Mouse (Mus musculus) liver, embryonic 11.5 days (tissue): ENCODE results near the gene Atxn7l2. TPM values are rescaled to one million over a fixed set of nuclear protein-coding genes. Genes with fewer than 3 reads are reported as not detected.

Experiments
- ATAC-seq: fragments of 200-750 bp; cut with Nextera tagmentation; replicated peaks from 2 replicates; pipeline ENCODE4 v1.8.0; 2017; ENCODE audit warnings: moderate number of reproducible peaks, mild to moderate bottlenecking, moderate TSS enrichment, moderate library complexity; ENCODE audit not compliant: low FRiP score
- DNase-seq: peaks from one replicate; pipeline ENCODE4 v3.0.0-alpha.2; 2017; ENCODE audit warnings: low spot score
- H3K27ac ChIP-seq: fragments of 300-500 bp; sonication (generic); 2 replicates; pipeline ENCODE4 v1.5.1; 2014; ENCODE audit warnings: mild to moderate bottlenecking, low read depth, low read length, control low read depth
- H3K27me3 ChIP-seq: fragments of 300-500 bp; sonication (generic); replicated peaks from 2 replicates; pipeline ENCODE4 v1.6.1; 2014; ENCODE audit warnings: low read length, mixed read lengths; ENCODE audit not compliant: control insufficient read depth, insufficient read depth
- H3K36me3 ChIP-seq: fragments of 300-500 bp; sonication (generic); 2 replicates; pipeline ENCODE4 v1.6.1; 2014; ENCODE audit warnings: mild to moderate bottlenecking, low read length, moderate library complexity, mixed read lengths; ENCODE audit not compliant: control insufficient read depth, insufficient read depth
- H3K4me1 ChIP-seq: fragments of 300-500 bp; sonication (generic); replicated peaks from 2 replicates; pipeline ENCODE4 v1.6.1; 2014; ENCODE audit warnings: low read length, mixed read lengths; ENCODE audit not compliant: control insufficient read depth, insufficient read depth
- H3K4me2 ChIP-seq: fragments of 300-500 bp; sonication (generic); 2 replicates; pipeline ENCODE4 v1.6.1; 2014; ENCODE audit warnings: mild to moderate bottlenecking, control low read depth, moderate library complexity
- H3K4me3 ChIP-seq: fragments of 300-500 bp; sonication (generic); 2 replicates; pipeline ENCODE4 v1.5.1; 2014; ENCODE audit warnings: low read depth, low read length, control low read depth
- H3K9ac ChIP-seq: fragments of 300-500 bp; sonication (generic); 2 replicates; pipeline ENCODE4 v1.6.1; 2014; ENCODE audit warnings: low read depth, low read length, control low read depth
- H3K9me3 ChIP-seq: fragments of 300-500 bp; sonication (generic); 2 replicates; pipeline ENCODE4 v1.6.1; 2016; ENCODE audit warnings: low read length, inconsistent platforms, mixed read lengths; ENCODE audit not compliant: control insufficient read depth
- WGBS: fragments of 180-500 bp; shearing (Covaris S2); extraction: QIAGEN DNeasy Blood & Tissue Kit; methylation state at CpG from one replicate; pipeline ENCODE4 v1.1.7; 2014; 5-methylcytosine and 5-hydroxymethylcytosine counted together
- polyA plus RNA-seq: library from polyadenylated mRNA; unstranded; fragments of >200 nt; fragmentation: Nextera tagmentation; extraction: Ambion mirVana; gene quantifications from 2 replicates; pipeline ENCODE4 v1.2.1, GENCODE M21; 2014

Atxn7l2 gene
- polyA plus RNA-seq, 1 experiment from 2014 or later = 8.9 TPM

GRCm38 (mm10) chr3:108152290-108152689, 58.4 kb downstream of the Atxn7l2 start:
- Histone ChIP-seq H3K36me3 (no peaks in the 10 kb centered on the region), H3K27ac (no peak overlapping the region), H3K4me1 (peaks cover 7% of the 10 kb centered on the region), H3K4me3 (no peak overlapping the region), H3K4me2 (no peak overlapping the region), H3K9ac (no peak overlapping the region), H3K27me3 (no peaks in the 10 kb centered on the region), H3K9me3 (no peaks in the 10 kb centered on the region)
- ATAC-seq (no peak), DNase-seq (no peak)
- WGBS = 83% methylated on average over 3 of the region's 3 CpGs

Other genes starting within 250 kb of the Atxn7l2 start
- 7.5 and 7.7 TPM in 2 replicates for gene Gstm3, start 241.7 kb downstream of the Atxn7l2 start, polyA plus RNA-seq
- gene Gstm2, start 224.5 kb downstream of the Atxn7l2 start, polyA plus RNA-seq = 16.7 and 18.2 TPM in 2 replicates
- 244 and 267 TPM in 2 replicates for gene Gstm1, start 193.0 kb downstream of the Atxn7l2 start, polyA plus RNA-seq
- gene Gstm4, start 166.0 kb downstream of the Atxn7l2 start, polyA plus RNA-seq = 21.2 and 22.8 TPM in 2 replicates
- 119 and 123 TPM in 2 replicates for gene Ampd2, start 124.3 kb downstream of the Atxn7l2 start, polyA plus RNA-seq
- gene Gnat2, start 118.1 kb downstream of the Atxn7l2 start, polyA plus RNA-seq = 4.2 and 5.4 TPM in 2 replicates
- gene Gnai3, start 64.8 kb downstream of the Atxn7l2 start, polyA plus RNA-seq = 146 and 170 TPM in 2 replicates
- gene Gpr61, start 56.1 kb downstream of the Atxn7l2 start, polyA plus RNA-seq = 0.07 TPM in 1 of 2 replicates, not detected in the other
- 0.88 and 1.5 TPM in 2 replicates for gene Amigo1, start 24.6 kb downstream of the Atxn7l2 start, polyA plus RNA-seq
- gene Cyb561d1, start 9.7 kb downstream of the Atxn7l2 start, polyA plus RNA-seq = 2.3 and 2.8 TPM in 2 replicates
- 0.05 and 0.08 TPM in 2 replicates for gene Sypl2, start 15.7 kb upstream of the Atxn7l2 start, polyA plus RNA-seq
- gene Psma5, start 46.0 kb upstream of the Atxn7l2 start, polyA plus RNA-seq = 335 and 351 TPM in 2 replicates
- 10.6 and 11.9 TPM in 2 replicates for gene Sort1, start 73.1 kb upstream of the Atxn7l2 start, polyA plus RNA-seq
- 0.47 and 1.2 TPM in 2 replicates for gene Mybphl, start 154.0 kb upstream of the Atxn7l2 start, polyA plus RNA-seq
- 33.2 and 34.0 TPM in 2 replicates for gene Psrc1, start 172.9 kb upstream of the Atxn7l2 start, polyA plus RNA-seq
- 2.4 and 2.5 TPM in 2 replicates for gene Celsr2, start 204.6 kb upstream of the Atxn7l2 start, polyA plus RNA-seq
- 194 and 199 TPM in 2 replicates for gene Sars, start 234.3 kb upstream of the Atxn7l2 start, polyA plus RNA-seq